Mouse (Mus musculus) liver, embryonic 14 days (tissue): ENCODE results near the gene Tcaim. TPM values are rescaled to one million over a fixed set of nuclear protein-coding genes. Genes with fewer than 3 reads are reported as not detected.

Experiments used
- polyA plus RNA-seq: library from polyadenylated mRNA; depleted of rRNA; stranded (reverse); fragments of >200 nt; gene quantifications from 2 replicates; pipeline ENCODE4 v1.2.3, GENCODE M21; 2012; rRNA removed

Tcaim gene
- polyA plus RNA-seq: 1.5 and 1.9 TPM in 2 replicates

GRCm38 (mm10) chr9:122805053-122805844 is at the start of gene Tcaim:
Gene Tcaim, plus strand, starts transcription at chr9:122805539.

GRCm38 (mm10) chr9:122843760-122844159 is 38.4 kb downstream of the Tcaim start, which contains the start of gene Gm35549:
Gene Gm35549, minus strand, starts transcription at chr9:122844035.

GRCm38 (mm10) chr9:122865697-122866166 is 60.4 kb downstream of the Tcaim start, which contains the start of gene Zfp445:
Gene Zfp445, minus strand, starts transcription at chr9:122866006.

GRCm38 (mm10) chr9:122885385-122885784 is 80.0 kb downstream of the Tcaim start, which contains the start of gene Zkscan7:
Gene Zkscan7, plus strand, starts transcription at chr9:122885685.

Other genes starting within 250 kb of the Tcaim start
- gene Topaz1, start 58.2 kb upstream of the Tcaim start, polyA plus RNA-seq: 0.01 TPM in 1 of 2 replicates, not detected in the other
- gene Gm35549, start 38.5 kb downstream of the Tcaim start, polyA plus RNA-seq: not detected in 2 replicates
- 19.0 and 22.4 TPM in 2 replicates for gene Zfp445, start 60.5 kb downstream of the Tcaim start, polyA plus RNA-seq
- 0.63 and 0.71 TPM in 2 replicates for gene Zkscan7, start 80.1 kb downstream of the Tcaim start, polyA plus RNA-seq
- gene Zfp105, start 117.5 kb downstream of the Tcaim start, polyA plus RNA-seq: 1.2 and 1.3 TPM in 2 replicates
- 10.2 and 10.8 TPM in 2 replicates for gene 1110059G10Rik, start 145.5 kb downstream of the Tcaim start, polyA plus RNA-seq
- gene Kif15, start 145.5 kb downstream of the Tcaim start, polyA plus RNA-seq: 46.4 and 54.2 TPM in 2 replicates
- gene Tmem42, start 215.8 kb downstream of the Tcaim start, polyA plus RNA-seq: 3.5 and 3.8 TPM in 2 replicates
- 0.01 and 0.02 TPM in 2 replicates for gene Tgm4, start 229.2 kb downstream of the Tcaim start, polyA plus RNA-seq